Mouse (Mus musculus): Measurements from ENCODE around the gene Acap2.

DNA sequence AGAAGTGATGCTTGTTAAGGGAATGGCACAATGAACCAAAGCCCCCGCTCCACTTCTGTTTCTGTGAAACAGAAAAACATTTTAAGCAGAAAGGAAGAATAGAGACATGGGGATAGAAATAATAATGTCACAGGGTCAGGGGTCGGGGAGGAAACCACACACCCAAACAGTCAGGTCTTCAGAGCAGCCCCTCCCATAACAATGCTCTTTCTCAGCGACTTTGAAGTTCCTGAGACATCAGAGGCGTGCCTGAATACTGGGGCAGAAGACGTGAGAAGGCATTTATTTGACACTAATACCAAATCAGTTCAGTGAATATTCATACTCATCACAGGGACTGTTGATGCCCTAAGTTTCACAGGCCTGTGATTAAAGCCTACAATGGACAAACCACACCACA is 155.8 kb downstream of the Acap2 start:
- no peak for TF ChIP-seq CTCF (IDR thresholded peaks at IDR 0.05; ENCODE audit: low read depth, low read length)
- TF ChIP-seq POLR2A (IDR thresholded peaks at IDR 0.05; ENCODE audit: borderline replicate concordance, low read depth, low read length): no peak

Data from bone marrow macrophage, adult 2 months (primary cell).